Mouse (Mus musculus) embryonic fibroblast, embryonic 13.5 days (primary cell): ENCODE measurements around the gene Wnt10a.

ENCODE experiments used
- CTCF ChIP-seq: IDR thresholded peaks from 2 replicates; pipeline ENCODE4 v1.5.1; 2011; ENCODE audit warnings: mild to moderate bottlenecking, control low read depth, low read length, moderate library complexity, borderline replicate concordance; ENCODE audit not compliant: insufficient read depth
- POLR2A ChIP-seq: IDR thresholded peaks from 2 replicates; pipeline ENCODE4 v1.6.1; 2011; ENCODE audit warnings: low read depth, mild to moderate bottlenecking, control low read depth, low read length, moderate library complexity

DNA sequence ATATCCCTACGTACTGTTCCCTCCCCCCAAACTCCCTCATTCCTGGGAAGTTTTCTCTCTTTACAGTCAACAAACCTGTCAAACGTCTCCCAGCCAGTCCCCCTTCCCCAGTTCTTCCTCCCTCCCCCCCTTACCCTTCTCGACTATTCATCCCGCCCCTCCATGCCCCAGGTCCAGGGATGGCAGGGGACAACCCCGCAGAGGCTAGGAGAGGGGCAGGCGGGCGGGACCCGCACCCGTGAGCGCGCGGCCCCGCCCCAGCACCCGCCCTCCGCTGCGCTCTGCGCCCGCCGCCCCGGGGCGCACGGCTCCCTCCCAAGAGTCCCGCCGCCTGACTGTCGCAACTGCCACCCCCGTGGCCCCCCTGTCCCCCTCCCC lies 19.9 kb upstream of the Wnt10a start:
- TF ChIP-seq CTCF (no peak), POLR2A (no peak)
